Mouse (Mus musculus) adrenal gland, adult 18-20 months (tissue): ENCODE measurements at regions not wholly inside any gene's neighbourhood (a gene's known extent, or its start where the extent isn't known, plus 50 kb on each side); places are given as distances from the start of the nearest gene placed in this dataset.

ENCODE experiments used
- DNase-seq, 2 experiments: peaks; one replicate each; pipeline ENCODE4 v3.0.0; 2021 to 2022; ENCODE audit warnings: low spot score in 2 of 2

DNA sequence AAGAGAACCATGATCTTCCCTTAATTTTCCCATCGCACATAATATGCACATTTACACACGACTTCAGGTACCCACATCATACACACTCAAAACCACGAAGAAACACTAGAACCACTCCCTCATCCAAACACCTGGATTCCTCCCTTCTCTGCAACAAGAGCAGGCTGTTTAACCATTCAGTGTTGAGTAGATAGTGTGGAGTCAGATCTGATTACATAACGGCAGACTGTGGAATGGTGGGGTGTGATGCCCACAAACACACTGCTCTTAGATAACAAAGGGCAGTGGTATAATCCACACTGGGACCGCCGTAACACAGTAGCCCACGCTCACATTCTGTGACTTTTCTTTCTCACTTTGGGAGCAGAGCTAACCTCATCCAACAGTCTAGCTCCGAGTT, 51.5 kb upstream of the Armc2 start:
- DNase-seq: no peak

GRCm38 (mm10) chr10:42068497-42068896, 50.3 kb upstream of the Armc2 start:
- DNase-seq: no peak
